Mouse (Mus musculus): ENCODE measurements around the gene Tspan32. TPM values are rescaled to one million over a fixed set of nuclear protein-coding genes. Genes with fewer than 3 reads are reported as not detected.

Tspan32 gene
- polyA plus RNA-seq, 1 experiment from 2014 or later = 2.2 TPM

DNA sequence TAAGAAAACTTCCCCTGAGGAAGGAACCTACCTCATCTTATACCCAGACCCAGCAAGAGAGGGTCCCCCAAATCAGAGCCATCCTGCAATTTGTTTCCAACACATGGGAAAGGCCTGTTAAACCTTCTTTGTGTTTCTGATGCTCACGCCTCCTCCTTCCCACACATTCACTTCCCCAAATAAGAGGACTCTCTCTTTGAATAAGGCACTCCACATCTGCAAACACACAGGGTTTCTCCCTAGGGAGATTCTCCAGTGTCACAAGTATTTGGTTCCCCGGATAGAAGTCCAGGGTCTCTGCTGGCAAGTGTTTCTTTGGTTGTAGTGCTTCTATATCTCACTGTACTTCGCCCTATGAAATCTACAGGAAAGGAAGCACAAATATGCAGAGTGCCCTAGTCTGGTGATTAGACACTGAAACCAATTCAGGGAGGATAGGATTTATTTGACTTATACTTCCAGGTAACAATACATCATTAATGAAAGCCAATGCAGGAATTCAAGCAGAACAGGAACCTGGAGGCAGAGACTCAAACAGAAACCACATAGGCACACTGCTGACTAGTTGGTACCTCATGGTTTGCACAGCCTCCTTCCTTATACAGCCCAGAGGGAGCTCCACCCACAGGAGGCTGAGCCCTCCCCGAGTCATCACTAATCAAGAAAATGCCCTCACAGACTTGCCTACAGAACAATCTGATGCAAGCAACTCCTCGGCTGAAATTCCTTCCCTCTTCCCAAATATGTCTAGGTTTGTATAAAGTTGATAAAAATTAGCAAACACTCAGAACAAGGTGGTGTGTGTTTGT is 16.7 kb downstream of the Tspan32 start:
- Histone ChIP-seq H3K36me3 (no peaks in the 10 kb centered on the region), H3K27ac (peak overlapping the region; percentile 36; the same call in 1 of the 2 replicates), H3K4me2 (replicated peaks) (no peak overlapping the region), H3K27me3 (replicated peaks) (no peaks in the 10 kb centered on the region), H3K9ac (no peak overlapping the region), H3K9me3 (no peaks in the 10 kb centered on the region), H3K4me3 (replicated peaks) (no peak overlapping the region), H3K4me1 (replicated peaks) (peaks cover 7% of the 10 kb centered on the region)
- 47% methylated on average over 5 of the region's 5 CpGs for WGBS
- ATAC-seq = peak; percentile 88

DNA sequence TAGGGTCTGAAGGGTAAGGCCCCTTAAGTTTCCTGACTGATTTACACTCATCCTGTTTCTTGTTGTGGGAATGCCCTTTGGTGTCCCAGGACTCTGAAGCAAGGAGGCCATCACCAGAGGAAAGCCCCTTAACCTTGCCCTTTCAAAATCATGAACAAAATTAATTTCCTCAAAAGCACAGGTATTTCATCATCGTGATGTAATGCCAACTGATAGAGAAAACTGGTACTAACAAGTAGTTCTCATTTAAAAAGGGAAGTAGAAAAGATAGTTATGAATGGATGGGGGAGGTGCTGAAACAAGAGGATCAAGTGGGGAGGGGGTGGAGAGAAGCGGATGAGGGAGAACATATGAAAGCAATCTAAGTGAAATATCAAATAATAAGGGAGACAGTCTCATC is 18.7 kb downstream of the Tspan32 start:
- Histone ChIP-seq H3K9me3 (no peaks in the 10 kb centered on the region), H3K27ac (no peak overlapping the region), H3K27me3 (replicated peaks) (no peaks in the 10 kb centered on the region), H3K4me3 (replicated peaks) (no peak overlapping the region), H3K9ac (no peak overlapping the region), H3K36me3 (no peaks in the 10 kb centered on the region), H3K4me2 (replicated peaks) (no peak overlapping the region), H3K4me1 (replicated peaks) (no peaks in the 10 kb centered on the region)
- 82% methylated on average over 2 of the region's 2 CpGs for WGBS
- ATAC-seq = no peak

DNA sequence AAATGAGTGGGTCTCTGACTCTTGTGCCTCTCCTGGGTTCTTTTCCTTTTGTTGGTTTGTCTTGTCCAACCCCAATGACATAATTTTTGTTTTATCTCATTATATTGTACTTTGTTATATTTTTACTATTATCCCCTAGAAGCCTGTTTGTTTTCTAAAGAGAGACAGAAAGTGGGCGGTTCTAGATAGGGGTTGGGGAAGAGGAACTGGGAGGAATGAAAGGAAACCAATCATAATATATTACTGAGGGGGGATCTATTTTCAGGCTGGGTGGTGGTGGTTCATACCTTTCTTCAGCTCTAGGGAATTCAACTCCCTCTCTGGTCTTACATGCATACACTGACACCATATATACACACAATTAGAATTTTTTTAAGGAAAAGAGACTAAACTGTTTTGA is 19.4 kb downstream of the Tspan32 start:
- ATAC-seq = no peak
- H3K4me1 ChIP-seq (replicated peaks) = no peaks in the 10 kb centered on the region
- H3K4me2 ChIP-seq (replicated peaks) = no peak overlapping the region
- no peaks in the 10 kb centered on the region for H3K9me3 ChIP-seq
- no peaks in the 10 kb centered on the region for H3K36me3 ChIP-seq
- no peak overlapping the region for H3K4me3 ChIP-seq (replicated peaks)
- H3K27me3 ChIP-seq (replicated peaks) = no peaks in the 10 kb centered on the region
- no peak overlapping the region for H3K27ac ChIP-seq
- 95% methylated on average over 1 of the region's 1 CpGs for WGBS
- no peak overlapping the region for H3K9ac ChIP-seq

DNA sequence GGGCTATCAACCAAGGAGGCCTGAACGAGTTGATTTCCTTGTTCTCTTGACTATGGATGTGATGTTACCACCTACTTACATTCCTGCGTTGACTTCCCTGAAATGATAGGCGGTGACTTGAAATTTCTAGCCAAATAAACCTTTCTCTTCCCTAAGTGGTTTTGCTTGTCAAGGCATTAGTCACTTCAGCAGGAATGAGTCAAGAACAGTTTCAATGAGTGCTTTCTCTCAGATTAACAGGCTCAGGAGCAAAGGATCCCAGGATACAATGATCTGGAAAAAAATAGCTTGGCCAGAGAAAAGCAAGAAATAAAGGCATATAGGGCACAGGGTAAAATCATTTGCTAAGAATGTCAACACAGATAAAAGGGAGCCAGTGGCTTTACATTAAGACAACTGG is 20.6 kb downstream of the Tspan32 start:
- Histone ChIP-seq H3K4me2 (replicated peaks) (no peak overlapping the region), H3K36me3 (no peaks in the 10 kb centered on the region), H3K9ac (no peak overlapping the region), H3K27ac (no peak overlapping the region), H3K4me1 (replicated peaks) (no peaks in the 10 kb centered on the region), H3K27me3 (replicated peaks) (no peaks in the 10 kb centered on the region), H3K4me3 (replicated peaks) (no peak overlapping the region), H3K9me3 (no peaks in the 10 kb centered on the region)
- no peak for ATAC-seq
- WGBS = 88% methylated on average over 3 of the region's 3 CpGs

DNA sequence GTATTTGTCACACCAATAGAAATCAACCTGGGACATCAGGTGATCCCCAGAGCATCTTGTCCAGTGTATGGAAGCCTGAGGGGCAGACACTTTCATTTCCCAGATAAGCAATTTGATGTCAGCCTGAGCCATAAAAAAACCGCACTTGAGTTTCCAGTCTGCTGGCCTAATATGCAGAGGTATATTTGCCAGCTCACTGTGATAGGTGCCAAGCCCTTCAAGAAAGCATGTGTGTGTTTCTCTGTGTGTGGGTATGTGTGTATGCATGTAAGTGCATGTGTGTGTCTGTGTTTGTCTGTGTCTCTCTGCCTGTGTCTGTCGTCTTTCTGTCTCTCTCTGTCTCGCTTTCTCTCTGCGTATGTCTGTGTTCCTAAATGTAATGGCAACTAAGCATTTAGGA is 22.4 kb downstream of the Tspan32 start:
- Histone ChIP-seq H3K4me2 (replicated peaks) (no peak overlapping the region), H3K27ac (no peak overlapping the region), H3K36me3 (no peaks in the 10 kb centered on the region), H3K9me3 (no peaks in the 10 kb centered on the region), H3K9ac (no peak overlapping the region), H3K4me3 (replicated peaks) (no peak overlapping the region), H3K4me1 (replicated peaks) (no peaks in the 10 kb centered on the region), H3K27me3 (replicated peaks) (no peaks in the 10 kb centered on the region)
- 87% methylated on average over 4 of the region's 4 CpGs for WGBS
- no peak for ATAC-seq

DNA sequence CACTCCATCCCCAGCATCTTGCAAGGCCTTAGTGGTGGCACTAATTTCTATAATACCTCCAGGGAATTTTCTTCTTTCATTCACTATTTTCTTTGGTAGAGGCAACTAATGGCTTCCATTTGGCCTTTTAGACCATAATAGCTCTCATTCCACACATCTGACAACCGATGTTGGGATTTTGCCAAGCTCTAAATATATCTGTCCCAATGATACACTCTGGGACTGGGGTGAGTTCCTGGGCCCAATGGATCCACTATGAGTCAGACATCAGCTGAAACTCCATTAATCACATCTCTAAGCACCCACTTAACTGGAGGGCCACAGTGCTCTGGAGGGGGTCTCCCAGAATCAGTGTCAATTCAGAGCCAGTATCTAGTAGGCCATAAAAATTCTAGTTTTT is 27.0 kb downstream of the Tspan32 start:
- no peak for ATAC-seq
- no peak overlapping the region for H3K9ac ChIP-seq
- no peaks in the 10 kb centered on the region for H3K27me3 ChIP-seq (replicated peaks)
- H3K4me3 ChIP-seq (replicated peaks) = no peak overlapping the region
- no peaks in the 10 kb centered on the region for H3K36me3 ChIP-seq
- 64% methylated on average over 1 of the region's 1 CpGs for WGBS
- H3K4me2 ChIP-seq (replicated peaks) = no peak overlapping the region
- no peak overlapping the region for H3K27ac ChIP-seq
- no peaks in the 10 kb centered on the region for H3K9me3 ChIP-seq
- H3K4me1 ChIP-seq (replicated peaks) = no peaks in the 10 kb centered on the region

DNA sequence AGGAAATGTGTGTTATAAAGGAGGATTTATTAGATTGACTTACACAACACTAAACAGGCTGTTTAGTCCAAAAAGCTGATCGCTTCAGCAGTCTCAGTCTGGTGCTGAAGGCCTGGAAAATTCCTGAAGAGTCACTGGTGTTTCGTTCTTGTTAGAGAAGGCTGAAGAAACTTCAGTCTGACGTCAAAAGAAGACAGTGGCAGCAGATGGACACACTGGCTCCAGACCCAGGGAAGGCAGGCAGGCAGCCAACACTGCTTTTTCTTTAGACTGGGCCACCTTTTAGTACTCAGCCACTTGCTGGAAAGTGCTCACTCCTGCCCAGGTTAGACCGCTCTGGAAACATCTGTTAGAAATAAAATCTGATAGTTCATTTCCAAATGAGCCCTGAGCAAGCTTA is 28.7 kb downstream of the Tspan32 start:
- H3K27me3 ChIP-seq (replicated peaks) = no peaks in the 10 kb centered on the region; the same call in 1 of the 2 replicates
- no peaks in the 10 kb centered on the region for H3K4me1 ChIP-seq (replicated peaks)
- H3K36me3 ChIP-seq = no peaks in the 10 kb centered on the region
- 82% methylated on average over 4 of the region's 4 CpGs for WGBS
- H3K4me3 ChIP-seq (replicated peaks) = no peak overlapping the region
- no peak for ATAC-seq
- no peak overlapping the region for H3K4me2 ChIP-seq (replicated peaks)
- no peak overlapping the region for H3K9ac ChIP-seq
- no peaks in the 10 kb centered on the region for H3K9me3 ChIP-seq
- H3K27ac ChIP-seq = no peak overlapping the region

DNA sequence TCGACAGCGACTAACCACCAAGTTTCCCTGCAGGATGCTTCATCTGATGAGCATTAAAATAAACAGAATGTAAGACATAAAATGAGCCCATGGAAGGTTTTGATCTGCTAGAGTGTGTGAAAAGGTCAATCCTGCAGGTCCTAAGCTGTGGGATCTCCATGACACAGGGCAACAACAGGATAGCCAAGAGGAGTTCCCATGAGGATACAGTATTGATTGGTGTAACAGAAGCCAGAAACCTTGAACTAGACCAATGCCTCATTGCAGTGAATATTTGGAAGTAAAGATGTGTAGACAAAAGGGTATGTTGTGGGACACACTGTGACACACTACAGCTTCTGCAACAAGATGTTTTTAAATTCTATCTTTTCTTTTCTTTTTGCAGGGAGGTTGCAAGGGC is 29.3 kb downstream of the Tspan32 start:
- no peak for ATAC-seq
- H3K4me2 ChIP-seq (replicated peaks) = no peak overlapping the region
- no peaks in the 10 kb centered on the region for H3K9me3 ChIP-seq
- WGBS = 90% methylated on average over 2 of the region's 2 CpGs
- H3K4me3 ChIP-seq (replicated peaks) = no peak overlapping the region
- H3K27ac ChIP-seq = no peak overlapping the region
- H3K36me3 ChIP-seq = no peaks in the 10 kb centered on the region
- H3K9ac ChIP-seq = no peak overlapping the region
- no peaks in the 10 kb centered on the region for H3K4me1 ChIP-seq (replicated peaks)
- H3K27me3 ChIP-seq (replicated peaks) = no peaks in the 10 kb centered on the region; the same call in 1 of the 2 replicates

DNA sequence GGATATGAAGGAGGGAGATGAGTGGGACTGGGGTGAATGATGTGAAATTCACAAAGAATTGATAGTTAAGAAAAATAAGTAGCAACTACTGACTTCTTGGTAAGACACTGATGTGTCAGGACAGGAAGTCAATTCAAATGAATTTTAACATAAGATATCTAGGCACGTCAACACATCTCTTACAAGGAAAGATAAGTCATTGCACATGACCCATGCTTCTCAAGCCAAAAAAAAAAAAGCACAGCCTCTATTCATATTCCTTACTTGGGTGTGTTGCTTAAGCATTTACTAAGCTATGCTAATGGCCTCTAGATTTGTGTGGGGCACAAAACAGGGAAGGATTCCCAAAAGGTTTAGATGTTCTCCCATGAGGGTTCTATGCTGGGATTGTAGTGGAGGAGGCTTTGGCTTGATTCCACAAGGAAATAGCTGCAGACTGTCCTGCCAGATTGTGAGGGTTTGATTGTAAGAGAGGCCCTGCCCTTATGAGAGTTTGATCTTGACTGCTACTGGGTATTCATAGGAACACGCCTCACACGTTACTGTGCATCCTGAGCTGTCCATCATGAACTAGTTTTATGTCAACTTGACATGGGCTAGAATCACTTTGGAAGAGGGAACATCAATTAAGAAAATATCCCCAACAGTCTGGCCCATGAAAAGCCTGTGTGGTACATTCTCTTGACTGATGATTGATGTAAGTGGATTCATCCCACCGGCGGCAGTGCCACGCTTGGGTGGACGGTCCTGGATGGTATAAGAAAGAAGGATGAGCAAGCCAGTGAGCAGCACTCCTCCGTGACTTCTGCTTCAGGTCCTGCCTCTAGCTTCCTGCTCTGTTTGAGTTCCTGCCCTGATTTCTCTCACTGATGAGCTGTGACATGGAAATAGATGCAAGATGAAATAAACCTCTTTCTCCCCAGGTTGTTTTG is 29.9 kb downstream of the Tspan32 start:
- no peak overlapping the region for H3K9ac ChIP-seq
- no peaks in the 10 kb centered on the region for H3K36me3 ChIP-seq
- no peak overlapping the region for H3K4me3 ChIP-seq (replicated peaks)
- WGBS = 92% methylated on average over 8 of the region's 8 CpGs
- no peak overlapping the region for H3K27ac ChIP-seq
- H3K4me2 ChIP-seq (replicated peaks) = no peak overlapping the region
- peaks cover under 1% of the 10 kb centered on the region; the same call in 1 of the 2 replicates for H3K27me3 ChIP-seq (replicated peaks)
- H3K9me3 ChIP-seq = no peaks in the 10 kb centered on the region
- H3K4me1 ChIP-seq (replicated peaks) = no peaks in the 10 kb centered on the region
- ATAC-seq = no peak

DNA sequence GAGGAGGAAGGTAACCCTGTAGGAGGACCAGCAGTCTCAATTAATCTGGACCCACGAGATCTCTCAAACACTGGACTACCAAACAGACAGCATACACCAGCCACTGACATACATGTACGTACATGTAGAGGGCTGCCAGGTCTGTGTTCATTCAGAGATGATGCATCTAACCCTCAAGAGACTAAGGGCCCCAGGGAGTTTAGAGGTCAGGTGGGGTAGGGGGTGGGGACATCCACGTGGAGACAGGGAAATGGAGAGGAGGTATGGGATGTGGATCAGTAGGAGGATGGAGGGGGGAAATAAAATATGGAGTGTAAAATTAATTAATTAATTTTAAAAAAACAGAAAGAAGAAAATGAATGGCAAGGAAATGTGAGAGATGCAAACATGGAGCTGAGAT is 31.9 kb downstream of the Tspan32 start:
- peaks cover 12% of the 10 kb centered on the region for H3K27me3 ChIP-seq (replicated peaks)
- no peak overlapping the region for H3K4me3 ChIP-seq (replicated peaks)
- no peaks in the 10 kb centered on the region for H3K36me3 ChIP-seq
- 82% methylated on average over 3 of the region's 3 CpGs for WGBS
- no peak overlapping the region for H3K4me2 ChIP-seq (replicated peaks)
- no peak overlapping the region for H3K27ac ChIP-seq
- ATAC-seq = no peak
- peaks cover 6% of the 10 kb centered on the region for H3K4me1 ChIP-seq (replicated peaks)
- no peak overlapping the region for H3K9ac ChIP-seq
- no peaks in the 10 kb centered on the region for H3K9me3 ChIP-seq

DNA sequence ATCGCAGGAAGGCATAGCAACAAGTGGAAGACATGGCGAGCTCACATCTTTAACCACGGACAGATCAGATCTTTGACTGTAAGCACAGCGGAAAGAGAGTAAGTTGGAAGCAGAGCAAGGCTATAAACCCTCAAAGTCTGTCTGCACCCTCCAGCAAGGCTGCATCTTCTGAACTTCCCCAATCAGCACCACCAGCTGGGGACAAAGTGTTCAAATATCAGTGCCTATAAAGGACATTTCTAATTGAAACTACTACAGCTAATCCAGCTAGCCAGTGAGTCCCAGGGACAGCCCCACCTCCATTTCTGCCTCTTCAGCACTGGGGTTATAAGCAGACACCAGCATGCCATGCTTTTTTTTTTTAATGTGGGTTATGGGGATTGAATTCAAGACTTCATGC is 32.5 kb downstream of the Tspan32 start:
- H3K4me3 ChIP-seq (replicated peaks) = no peak overlapping the region
- H3K9ac ChIP-seq = no peak overlapping the region
- 96% methylated on average over 4 of the region's 4 CpGs for WGBS
- no peak overlapping the region for H3K27ac ChIP-seq
- H3K4me1 ChIP-seq (replicated peaks) = peaks cover 11% of the 10 kb centered on the region
- H3K4me2 ChIP-seq (replicated peaks) = no peak overlapping the region
- no peaks in the 10 kb centered on the region for H3K9me3 ChIP-seq
- peaks cover 14% of the 10 kb centered on the region for H3K27me3 ChIP-seq (replicated peaks)
- no peak for ATAC-seq
- no peaks in the 10 kb centered on the region for H3K36me3 ChIP-seq

DNA sequence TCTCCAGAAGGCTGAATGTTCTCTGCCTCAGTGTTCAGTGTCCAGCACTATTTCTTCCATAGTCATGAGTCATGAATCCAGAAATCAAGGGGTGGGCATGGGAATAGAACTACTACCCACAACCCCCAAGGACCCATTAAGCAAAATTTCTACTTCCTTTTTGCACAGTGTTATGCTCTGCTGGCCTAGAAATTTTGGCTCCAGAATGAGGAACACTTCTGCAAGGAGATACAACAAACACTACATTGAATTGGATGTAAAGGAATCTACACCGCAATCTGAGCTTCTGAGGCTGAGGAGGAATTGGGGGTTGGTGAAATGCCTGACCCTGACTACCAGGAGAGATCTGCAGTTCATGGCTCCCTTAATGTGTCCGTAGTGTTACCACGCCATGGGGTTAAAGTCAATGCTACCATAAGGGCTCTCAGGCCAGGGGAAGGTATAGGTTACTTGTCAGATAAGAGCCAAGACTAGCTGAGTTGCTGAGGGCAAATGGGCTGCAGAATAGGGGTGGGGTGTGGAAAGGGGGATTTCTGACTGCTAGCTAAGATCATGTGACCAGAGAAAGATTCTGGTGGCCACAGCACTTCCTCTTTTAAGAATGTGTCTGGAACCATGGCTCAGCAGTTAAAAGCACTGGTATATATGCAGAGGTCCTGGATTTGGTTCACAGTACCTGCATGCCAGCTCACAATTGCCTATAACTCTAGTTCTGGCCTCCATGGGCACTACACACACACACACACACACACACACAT is 33.5 kb downstream of the Tspan32 start:
- WGBS = 89% methylated on average over 3 of the region's 3 CpGs
- H3K4me1 ChIP-seq (replicated peaks) = peaks cover 13% of the 10 kb centered on the region
- H3K9ac ChIP-seq = no peak overlapping the region
- no peak overlapping the region for H3K27ac ChIP-seq
- H3K4me2 ChIP-seq (replicated peaks) = no peak overlapping the region
- H3K4me3 ChIP-seq (replicated peaks) = no peak overlapping the region
- no peaks in the 10 kb centered on the region for H3K9me3 ChIP-seq
- H3K36me3 ChIP-seq = no peaks in the 10 kb centered on the region
- peaks cover 14% of the 10 kb centered on the region for H3K27me3 ChIP-seq (replicated peaks)
- ATAC-seq = no peak

All from intestine, embryonic 15.5 days (tissue).